Mouse (Mus musculus): ENCODE data around the gene Ccdc144b. TPM values are rescaled to one million over a fixed set of nuclear protein-coding genes. Genes with fewer than 3 reads are reported as not detected.

Ccdc144b gene
- polyA plus RNA-seq, 1 experiment from 2014 or later, result not detected

DNA sequence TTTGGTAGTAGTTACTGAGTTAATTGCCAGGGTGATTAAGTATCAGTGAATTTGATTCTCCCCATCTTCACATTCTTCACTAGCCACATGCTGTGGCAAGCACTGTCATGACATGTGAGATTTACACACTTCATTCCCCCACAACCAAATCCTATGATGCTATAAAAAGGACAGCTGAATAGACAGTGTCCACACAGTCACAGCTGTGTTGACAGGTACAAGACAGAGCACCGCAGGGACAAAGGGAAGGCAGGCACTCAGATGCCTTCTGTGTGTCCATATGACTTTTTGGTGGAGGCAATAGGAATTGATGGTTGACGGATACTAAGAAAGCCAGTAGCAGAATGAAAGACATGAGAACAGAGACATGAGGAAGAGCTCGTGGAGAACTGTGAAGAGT lies 42.1 kb downstream of the Ccdc144b start:
- WGBS, result 80% methylated on average over 3 of the region's 3 CpGs
- Histone ChIP-seq H3K4me2 (replicated peaks) (no peak overlapping the region), H3K9me3 (no peaks in the 10 kb centered on the region), H3K4me1 (replicated peaks) (no peaks in the 10 kb centered on the region), H3K9ac (replicated peaks) (no peak overlapping the region), H3K4me3 (replicated peaks) (no peak overlapping the region), H3K27ac (no peak overlapping the region), H3K27me3 (no peaks in the 10 kb centered on the region), H3K36me3 (no peaks in the 10 kb centered on the region)
- no peak for ATAC-seq

- Histone ChIP-seq H3K9me3 (no peaks in the 10 kb centered on the region), H3K36me3 (no peaks in the 10 kb centered on the region), H3K9ac (replicated peaks) (no peak overlapping the region), H3K27ac (no peak overlapping the region), H3K4me2 (replicated peaks) (no peak overlapping the region), H3K4me3 (replicated peaks) (no peak overlapping the region), H3K4me1 (replicated peaks) (no peaks in the 10 kb centered on the region), H3K27me3 (no peaks in the 10 kb centered on the region)
- 72% methylated on average over 4 of the region's 4 CpGs for WGBS
- no peak for ATAC-seq
These were observed 44.8 kb downstream of the Ccdc144b start for GRCm38 (mm10) chr3:36008411-36009154.

DNA sequence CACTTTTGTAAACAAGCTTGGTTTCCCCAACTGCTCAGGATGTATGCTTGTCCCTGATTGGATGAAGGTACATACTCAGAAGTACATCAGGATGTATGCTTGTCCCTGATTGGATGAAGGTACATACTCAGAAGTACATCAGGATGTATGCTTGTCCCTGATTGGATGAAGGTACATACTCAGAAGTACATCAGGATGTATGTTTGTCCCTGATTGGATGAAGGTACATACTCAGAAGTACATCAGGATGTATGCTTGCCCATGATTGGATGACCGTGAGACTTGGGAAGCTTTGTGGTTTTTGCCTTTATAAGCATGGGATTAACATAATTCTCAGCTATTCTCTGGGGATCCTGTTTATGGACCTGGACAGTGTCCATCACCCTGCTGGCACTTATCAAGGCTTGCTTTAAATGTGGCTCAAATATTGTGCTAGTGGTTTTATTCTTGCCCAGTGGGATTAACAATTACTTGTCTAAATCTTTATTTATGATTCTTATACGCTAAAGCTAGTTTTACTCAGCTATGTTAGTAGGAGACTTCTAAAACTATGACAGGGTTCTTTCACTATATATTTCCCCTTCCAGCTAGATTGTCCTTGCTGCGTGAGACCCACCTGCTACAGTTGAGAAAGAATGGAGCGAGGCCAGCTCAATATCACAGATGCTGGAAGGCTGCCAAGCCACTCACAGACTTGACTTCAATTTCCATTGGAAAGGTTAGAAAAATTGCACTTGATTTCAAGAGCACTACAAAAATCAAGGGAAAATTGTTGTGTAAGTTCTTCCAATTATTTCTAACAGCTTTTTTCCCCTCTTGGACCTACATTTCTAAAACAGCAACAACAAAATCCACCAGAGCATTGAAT lies 49.1 kb downstream of the Ccdc144b start:
- Histone ChIP-seq H3K27ac (no peak overlapping the region), H3K9me3 (no peaks in the 10 kb centered on the region), H3K9ac (replicated peaks) (no peak overlapping the region), H3K27me3 (no peaks in the 10 kb centered on the region), H3K4me1 (replicated peaks) (peaks cover 7% of the 10 kb centered on the region), H3K4me2 (replicated peaks) (no peak overlapping the region), H3K36me3 (no peaks in the 10 kb centered on the region), H3K4me3 (replicated peaks) (no peak overlapping the region)
- 76% methylated on average over 4 of the region's 4 CpGs for WGBS
- ATAC-seq, result no peak

GRCm38 (mm10) chr3:36000275-36001239 lies 52.8 kb downstream of the Ccdc144b start, which contains the start of gene Mccc1:
TSS of gene Mccc1 (minus strand) at chr3:36000678.
- Histone ChIP-seq H3K27me3 (no peaks in the 10 kb centered on the region), H3K4me3 (replicated peaks) (peak within 1 kb of the TSS; percentile 74), H3K36me3 (peaks cover 4% of the 10 kb centered on the region; the same call in 1 of the 2 replicates), H3K4me1 (replicated peaks) (peaks cover 15% of the 10 kb centered on the region), H3K9ac (replicated peaks) (peak within 1 kb of the TSS; percentile 81), H3K9me3 (no peaks in the 10 kb centered on the region), H3K27ac (peak within 1 kb of the TSS; percentile 94), H3K4me2 (replicated peaks) (peak within 1 kb of the TSS; percentile 77)
- peak; percentile 99 for ATAC-seq
- 6% methylated on average over 39 of the region's 39 CpGs for WGBS

GRCm38 (mm10) chr3:35994552-35995531 lies 58.5 kb downstream of the Ccdc144b start:
- H3K4me3 ChIP-seq (replicated peaks), result no peak overlapping the region
- H3K27me3 ChIP-seq, result no peaks in the 10 kb centered on the region
- no peak overlapping the region for H3K9ac ChIP-seq (replicated peaks)
- no peak overlapping the region for H3K27ac ChIP-seq
- H3K4me1 ChIP-seq (replicated peaks), result peaks cover 13% of the 10 kb centered on the region
- no peaks in the 10 kb centered on the region for H3K9me3 ChIP-seq
- peaks cover 26% of the 10 kb centered on the region for H3K36me3 ChIP-seq
- 62% methylated on average over 11 of the region's 11 CpGs for WGBS
- no peak for ATAC-seq
- no peak overlapping the region for H3K4me2 ChIP-seq (replicated peaks)

DNA sequence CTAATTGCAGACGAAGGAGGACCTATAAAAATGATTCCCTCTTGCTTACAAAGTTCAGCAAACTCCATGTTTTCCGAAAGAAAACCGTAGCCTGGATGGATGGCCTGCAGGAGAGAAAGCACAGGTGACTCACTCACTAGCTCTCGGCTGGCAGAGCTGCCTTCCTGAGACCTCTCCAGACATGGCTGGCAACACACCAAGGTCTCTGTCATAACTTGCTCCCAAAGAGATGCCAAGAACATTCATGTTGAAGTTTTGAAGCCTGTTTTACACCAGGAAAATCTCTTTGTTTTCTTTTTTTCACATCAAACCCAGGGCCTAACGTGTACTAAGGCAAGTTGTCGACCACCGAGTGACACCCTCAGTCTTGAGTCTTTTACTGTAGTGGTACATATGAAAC lies 62.6 kb downstream of the Ccdc144b start:
- no peaks in the 10 kb centered on the region for H3K4me1 ChIP-seq (replicated peaks)
- H3K9me3 ChIP-seq, result no peaks in the 10 kb centered on the region
- H3K4me3 ChIP-seq (replicated peaks), result no peak overlapping the region
- H3K36me3 ChIP-seq, result peaks cover 62% of the 10 kb centered on the region
- WGBS, result 94% methylated on average over 7 of the region's 7 CpGs
- no peak overlapping the region for H3K9ac ChIP-seq (replicated peaks)
- H3K27ac ChIP-seq, result no peak overlapping the region
- no peak for ATAC-seq
- H3K4me2 ChIP-seq (replicated peaks), result no peak overlapping the region
- no peaks in the 10 kb centered on the region for H3K27me3 ChIP-seq

DNA sequence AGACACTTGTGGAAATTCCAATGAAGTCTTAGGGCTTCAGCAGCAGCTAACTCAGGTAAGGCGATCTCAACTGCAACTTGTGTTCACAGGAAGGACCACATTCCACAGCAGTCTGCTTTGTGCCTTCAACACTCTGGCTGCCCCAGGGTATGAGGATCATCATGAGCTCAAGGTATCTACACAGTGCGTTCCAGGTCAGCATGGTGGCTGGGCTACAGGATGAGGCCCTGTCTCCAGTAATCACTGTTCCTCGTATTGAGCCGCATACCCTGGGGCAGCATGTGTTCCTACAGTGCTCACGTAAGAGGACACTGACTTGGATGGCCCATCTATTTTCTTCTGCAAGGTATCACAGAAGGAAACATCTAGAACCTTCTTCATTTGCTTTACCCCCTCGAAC lies 65.3 kb downstream of the Ccdc144b start:
- no peaks in the 10 kb centered on the region for H3K9me3 ChIP-seq
- H3K9ac ChIP-seq (replicated peaks), result no peak overlapping the region
- no peak overlapping the region for H3K4me2 ChIP-seq (replicated peaks)
- 96% methylated on average over 6 of the region's 6 CpGs for WGBS
- no peaks in the 10 kb centered on the region for H3K4me1 ChIP-seq (replicated peaks)
- H3K27me3 ChIP-seq, result no peaks in the 10 kb centered on the region
- H3K36me3 ChIP-seq, result peaks cover 67% of the 10 kb centered on the region
- H3K27ac ChIP-seq, result no peak overlapping the region
- H3K4me3 ChIP-seq (replicated peaks), result no peak overlapping the region
- no peak for ATAC-seq

DNA sequence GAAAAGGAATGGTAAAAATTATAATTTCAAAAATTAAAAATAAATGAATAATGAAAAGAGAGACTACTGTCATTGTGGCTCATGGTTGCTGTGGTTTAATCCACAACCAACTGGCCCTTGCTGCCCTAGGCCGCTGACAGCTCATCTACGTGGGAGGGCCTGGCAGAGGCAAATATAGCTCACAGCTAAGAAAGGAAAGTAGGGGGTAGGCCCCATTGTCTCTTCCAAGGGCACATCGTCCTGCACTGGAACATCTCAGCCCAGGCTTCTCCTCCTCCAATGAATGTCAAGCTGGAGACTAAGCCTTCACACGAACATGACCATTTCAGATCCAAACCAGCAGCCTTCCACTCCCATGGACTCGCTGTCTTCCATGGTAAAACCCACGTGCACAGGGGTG lies 67.1 kb downstream of the Ccdc144b start:
- Histone ChIP-seq H3K27me3 (no peaks in the 10 kb centered on the region), H3K4me3 (replicated peaks) (no peak overlapping the region), H3K9ac (replicated peaks) (no peak overlapping the region), H3K4me2 (replicated peaks) (no peak overlapping the region), H3K36me3 (peaks cover 75% of the 10 kb centered on the region), H3K27ac (no peak overlapping the region), H3K4me1 (replicated peaks) (no peaks in the 10 kb centered on the region), H3K9me3 (no peaks in the 10 kb centered on the region)
- no peak for ATAC-seq
- WGBS, result 94% methylated on average over 6 of the region's 6 CpGs

GRCm38 (mm10) chr3:35973551-35973950 lies 79.8 kb downstream of the Ccdc144b start:
- H3K9ac ChIP-seq (replicated peaks), result no peak overlapping the region
- no peaks in the 10 kb centered on the region for H3K27me3 ChIP-seq
- 74% methylated on average over 7 of the region's 7 CpGs for WGBS
- no peaks in the 10 kb centered on the region for H3K4me1 ChIP-seq (replicated peaks)
- ATAC-seq, result no peak
- H3K4me3 ChIP-seq (replicated peaks), result no peak overlapping the region
- H3K36me3 ChIP-seq, result peaks cover 81% of the 10 kb centered on the region
- no peak overlapping the region for H3K27ac ChIP-seq
- no peak overlapping the region for H3K4me2 ChIP-seq (replicated peaks)
- H3K9me3 ChIP-seq, result no peaks in the 10 kb centered on the region

GRCm38 (mm10) chr3:35972985-35973384 lies 80.4 kb downstream of the Ccdc144b start:
- no peaks in the 10 kb centered on the region for H3K9me3 ChIP-seq
- 84% methylated on average over 4 of the region's 4 CpGs for WGBS
- no peaks in the 10 kb centered on the region for H3K4me1 ChIP-seq (replicated peaks)
- peaks cover 78% of the 10 kb centered on the region for H3K36me3 ChIP-seq
- no peaks in the 10 kb centered on the region for H3K27me3 ChIP-seq
- no peak overlapping the region for H3K9ac ChIP-seq (replicated peaks)
- ATAC-seq, result no peak
- H3K4me2 ChIP-seq (replicated peaks), result no peak overlapping the region
- H3K27ac ChIP-seq, result no peak overlapping the region
- no peak overlapping the region for H3K4me3 ChIP-seq (replicated peaks)

DNA sequence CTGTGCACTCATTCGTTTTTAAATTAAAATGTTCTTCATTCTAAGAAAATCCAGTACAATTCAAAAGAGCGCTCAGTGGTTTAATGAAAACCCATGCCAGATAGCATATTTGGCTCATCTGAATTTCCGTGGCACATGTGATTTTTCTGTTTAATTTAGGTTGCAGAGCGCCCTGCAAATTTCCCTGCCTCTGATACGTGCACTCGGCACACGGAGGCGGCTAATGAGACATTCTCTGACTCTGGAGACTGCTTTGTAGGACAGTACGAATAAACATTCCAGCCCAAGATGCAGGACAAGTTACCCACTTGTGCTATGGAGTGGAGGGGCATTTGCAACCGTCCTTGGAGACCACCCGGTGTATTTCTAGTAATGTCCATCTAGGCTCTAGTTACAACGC lies 82.2 kb downstream of the Ccdc144b start:
- H3K36me3 ChIP-seq, result peaks cover 71% of the 10 kb centered on the region
- no peak overlapping the region for H3K4me2 ChIP-seq (replicated peaks)
- no peak overlapping the region for H3K27ac ChIP-seq
- no peak overlapping the region for H3K9ac ChIP-seq (replicated peaks)
- ATAC-seq, result no peak
- H3K9me3 ChIP-seq, result no peaks in the 10 kb centered on the region
- H3K27me3 ChIP-seq, result no peaks in the 10 kb centered on the region
- no peak overlapping the region for H3K4me3 ChIP-seq (replicated peaks)
- WGBS, result 92% methylated on average over 12 of the region's 12 CpGs
- H3K4me1 ChIP-seq (replicated peaks), result no peaks in the 10 kb centered on the region
